Mouse (Mus musculus) heart, embryonic 12.5 days (tissue): ENCODE measurements at regions not wholly inside any gene's neighbourhood (a gene's known extent, or its start where the extent isn't known, plus 50 kb on each side); places are given as distances from the start of the nearest gene placed in this dataset.

Experiments
- ATAC-seq: fragments of 200-750 bp; cut with Nextera tagmentation; 2 replicates; pipeline ENCODE4 v1.8.0; 2017; ENCODE audit warnings: moderate TSS enrichment, moderate library complexity; ENCODE audit not compliant: insufficient number of reproducible peaks, low FRiP score
- H3K27ac ChIP-seq: fragments of 300-500 bp; sonication (generic); 2 replicates; pipeline ENCODE4 v1.5.1; 2016; ENCODE audit warnings: mild to moderate bottlenecking, moderate library complexity; ENCODE audit not compliant: poor library complexity, severe bottlenecking
- H3K27me3 ChIP-seq: fragments of 300-500 bp; sonication (generic); replicated peaks from 2 replicates; pipeline ENCODE4 v1.6.1; 2016; ENCODE audit warnings: mild to moderate bottlenecking, moderate library complexity
- H3K36me3 ChIP-seq: fragments of 300-500 bp; sonication (generic); 2 replicates; pipeline ENCODE4 v1.6.1; 2016; ENCODE audit warnings: mild to moderate bottlenecking, moderate library complexity
- H3K4me1 ChIP-seq: fragments of 300-500 bp; sonication (generic); replicated peaks from 2 replicates; pipeline ENCODE4 v1.6.1; 2016; ENCODE audit warnings: mild to moderate bottlenecking
- H3K4me2 ChIP-seq: fragments of 300-500 bp; sonication (generic); 2 replicates; pipeline ENCODE4 v1.6.1; 2016; ENCODE audit warnings: mild to moderate bottlenecking, moderate library complexity
- H3K4me3 ChIP-seq: fragments of 300-500 bp; sonication (generic); 2 replicates; pipeline ENCODE4 v1.5.1; 2016; ENCODE audit warnings: mild to moderate bottlenecking
- H3K9ac ChIP-seq: fragments of 300-500 bp; sonication (generic); 2 replicates; pipeline ENCODE4 v1.6.1; 2016; ENCODE audit warnings: mild to moderate bottlenecking, moderate library complexity
- H3K9me3 ChIP-seq: fragments of 300-500 bp; sonication (generic); replicated peaks from 2 replicates; pipeline ENCODE4 v1.6.1; 2016; ENCODE audit warnings: mild to moderate bottlenecking, moderate library complexity
- WGBS: fragments of 180-500 bp; shearing (Covaris S2); methylation state at CpG from one replicate; pipeline ENCODE4 v1.1.7; 2016; 5-methylcytosine and 5-hydroxymethylcytosine counted together

DNA sequence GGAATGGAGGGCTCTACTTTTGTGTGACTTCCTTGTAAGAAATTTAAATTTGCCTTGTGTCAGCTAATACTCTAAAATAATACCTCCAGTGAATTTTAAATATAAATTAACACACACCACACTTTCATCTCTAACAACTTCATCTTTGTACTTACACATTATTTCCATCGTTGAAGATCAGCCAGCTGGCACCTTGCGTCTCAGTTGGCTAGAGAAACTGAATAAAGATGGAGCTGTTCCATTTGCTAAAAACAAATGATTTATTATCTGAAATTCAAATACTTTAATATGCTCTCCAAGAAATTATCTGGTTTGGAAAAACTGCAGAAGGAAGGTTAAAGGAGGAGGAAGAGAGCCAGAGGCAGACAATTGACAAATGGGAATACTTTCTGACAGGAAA, 122.0 kb upstream of the Gm11096 start:
- no peak for ATAC-seq
- H3K9me3 ChIP-seq: no peaks in the 10 kb centered on the region
- H3K4me2 ChIP-seq: no peak overlapping the region
- no peaks in the 10 kb centered on the region for H3K36me3 ChIP-seq
- H3K27me3 ChIP-seq: no peaks in the 10 kb centered on the region
- H3K4me1 ChIP-seq: no peaks in the 10 kb centered on the region
- H3K27ac ChIP-seq: no peak overlapping the region
- H3K4me3 ChIP-seq: no peak overlapping the region
- no peak overlapping the region for H3K9ac ChIP-seq
- 89% methylated on average over 2 of the region's 2 CpGs for WGBS

GRCm38 (mm10) chr17:81316655-81317054, 124.9 kb upstream of the Gm11096 start:
- Histone ChIP-seq H3K9ac (no peak overlapping the region), H3K36me3 (no peaks in the 10 kb centered on the region), H3K4me1 (0 out of 2 replicates have a peak, but pooled peaks cover 2% of the 10 kb centered on the region), H3K9me3 (no peaks in the 10 kb centered on the region), H3K27ac (no peak overlapping the region), H3K4me2 (no peak overlapping the region), H3K4me3 (no peak overlapping the region), H3K27me3 (no peaks in the 10 kb centered on the region)
- ATAC-seq: no peak
- 64% methylated on average over 5 of the region's 5 CpGs for WGBS

DNA sequence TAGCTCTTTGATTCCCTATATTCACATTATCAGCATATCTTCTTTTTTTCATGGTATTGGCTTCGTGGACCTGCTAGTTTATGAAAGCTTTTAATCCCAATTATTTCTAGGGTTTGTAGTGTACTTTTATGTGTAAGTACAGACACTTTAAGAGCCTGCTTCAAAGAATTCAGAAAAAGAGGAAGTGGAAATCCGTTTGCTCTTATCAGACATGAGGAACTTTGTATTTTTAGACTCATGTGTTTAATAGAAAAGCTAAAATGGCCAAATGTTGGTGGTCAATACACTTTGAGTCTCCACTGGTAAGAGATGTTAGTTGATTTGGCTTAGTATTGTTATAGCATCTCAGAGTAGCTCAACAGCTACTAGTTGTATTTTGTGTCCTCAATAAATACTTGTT, 135.7 kb upstream of the Gm11096 start:
- Histone ChIP-seq H3K36me3 (no peaks in the 10 kb centered on the region), H3K27ac (no peak overlapping the region), H3K9me3 (no peaks in the 10 kb centered on the region), H3K4me3 (no peak overlapping the region), H3K27me3 (no peaks in the 10 kb centered on the region), H3K4me1 (no peaks in the 10 kb centered on the region), H3K4me2 (no peak overlapping the region), H3K9ac (no peak overlapping the region)
- ATAC-seq: no peak
- WGBS: 57% methylated on average over 2 of the region's 2 CpGs

- WGBS: 74% methylated on average over 1 of the region's 1 CpGs
- ATAC-seq: no peak
- Histone ChIP-seq H3K4me1 (no peaks in the 10 kb centered on the region), H3K4me2 (no peak overlapping the region), H3K9ac (no peak overlapping the region), H3K9me3 (no peaks in the 10 kb centered on the region), H3K36me3 (no peaks in the 10 kb centered on the region), H3K27me3 (no peaks in the 10 kb centered on the region), H3K27ac (no peak overlapping the region), H3K4me3 (no peak overlapping the region)
These were observed 137.0 kb upstream of the Gm11096 start for GRCm38 (mm10) chr17:81304574-81304973.

GRCm38 (mm10) chr17:81302490-81302889, 139.1 kb upstream of the Gm11096 start:
- Histone ChIP-seq H3K4me2 (no peak overlapping the region), H3K9ac (no peak overlapping the region), H3K27me3 (no peaks in the 10 kb centered on the region), H3K9me3 (no peaks in the 10 kb centered on the region), H3K4me3 (no peak overlapping the region), H3K27ac (no peak overlapping the region), H3K36me3 (no peaks in the 10 kb centered on the region), H3K4me1 (no peaks in the 10 kb centered on the region)
- ATAC-seq: no peak
- WGBS: 77% methylated on average over 3 of the region's 3 CpGs

GRCm38 (mm10) chr17:81291829-81292228, 149.7 kb upstream of the Gm11096 start:
- H3K27ac ChIP-seq: no peak overlapping the region
- ATAC-seq: no peak
- 77% methylated on average over 2 of the region's 2 CpGs for WGBS
- H3K4me1 ChIP-seq: no peaks in the 10 kb centered on the region
- H3K27me3 ChIP-seq: no peaks in the 10 kb centered on the region
- H3K4me2 ChIP-seq: no peak overlapping the region
- H3K9me3 ChIP-seq: no peaks in the 10 kb centered on the region; the same call in 1 of the 2 replicates
- H3K36me3 ChIP-seq: no peaks in the 10 kb centered on the region
- H3K4me3 ChIP-seq: no peak overlapping the region
- no peak overlapping the region for H3K9ac ChIP-seq

DNA sequence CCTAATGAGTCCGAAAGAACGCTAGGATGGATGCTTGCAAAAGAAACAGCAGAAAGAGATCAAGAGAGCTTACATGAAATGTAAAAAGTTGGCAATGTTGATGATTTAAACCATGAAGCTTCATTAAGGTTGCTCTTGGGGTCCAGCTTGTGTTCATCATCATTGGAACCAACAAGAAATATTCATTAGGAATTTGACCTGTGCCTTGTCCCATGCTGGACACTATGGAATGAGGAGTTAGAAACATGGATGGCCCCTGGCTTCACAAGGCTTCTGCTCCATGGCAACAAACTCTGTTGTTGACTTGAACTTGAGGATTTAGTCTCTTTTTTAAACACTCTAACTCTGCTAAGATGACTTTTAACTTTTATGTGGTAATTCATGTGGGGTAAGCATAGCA, 159.0 kb upstream of the Gm11096 start:
- no peaks in the 10 kb centered on the region for H3K27me3 ChIP-seq
- no peaks in the 10 kb centered on the region for H3K9me3 ChIP-seq
- 84% methylated on average over 2 of the region's 2 CpGs for WGBS
- no peak overlapping the region for H3K9ac ChIP-seq
- ATAC-seq: no peak
- H3K27ac ChIP-seq: no peak overlapping the region
- no peaks in the 10 kb centered on the region for H3K4me1 ChIP-seq
- H3K36me3 ChIP-seq: no peaks in the 10 kb centered on the region
- no peak overlapping the region for H3K4me3 ChIP-seq
- no peak overlapping the region for H3K4me2 ChIP-seq

DNA sequence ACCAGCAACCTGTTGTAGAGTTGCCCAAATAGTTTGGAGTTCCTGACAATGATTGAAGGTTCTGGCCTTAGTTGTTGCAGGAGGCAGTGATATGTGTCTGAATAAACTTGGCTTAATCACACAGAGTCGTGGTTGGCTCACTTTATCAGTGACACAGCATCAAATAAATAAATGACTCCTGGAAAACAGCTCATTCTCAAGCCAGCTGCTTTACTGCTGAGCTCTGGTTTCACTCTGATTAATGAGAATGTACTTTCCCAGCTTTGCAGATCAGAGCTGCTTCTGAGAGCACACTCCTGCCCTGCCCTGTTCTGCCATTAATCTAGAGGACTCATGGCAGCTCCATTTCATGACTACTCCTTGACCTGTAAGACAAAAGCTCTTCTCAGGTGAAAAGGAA, 171.3 kb upstream of the Gm11096 start:
- Histone ChIP-seq H3K9ac (no peak overlapping the region), H3K36me3 (no peaks in the 10 kb centered on the region), H3K27ac (no peak overlapping the region), H3K9me3 (no peaks in the 10 kb centered on the region), H3K4me1 (no peaks in the 10 kb centered on the region), H3K4me3 (no peak overlapping the region), H3K27me3 (no peaks in the 10 kb centered on the region), H3K4me2 (no peak overlapping the region)
- WGBS: 11% methylated on average over 1 of the region's 1 CpGs
- ATAC-seq: no peak

DNA sequence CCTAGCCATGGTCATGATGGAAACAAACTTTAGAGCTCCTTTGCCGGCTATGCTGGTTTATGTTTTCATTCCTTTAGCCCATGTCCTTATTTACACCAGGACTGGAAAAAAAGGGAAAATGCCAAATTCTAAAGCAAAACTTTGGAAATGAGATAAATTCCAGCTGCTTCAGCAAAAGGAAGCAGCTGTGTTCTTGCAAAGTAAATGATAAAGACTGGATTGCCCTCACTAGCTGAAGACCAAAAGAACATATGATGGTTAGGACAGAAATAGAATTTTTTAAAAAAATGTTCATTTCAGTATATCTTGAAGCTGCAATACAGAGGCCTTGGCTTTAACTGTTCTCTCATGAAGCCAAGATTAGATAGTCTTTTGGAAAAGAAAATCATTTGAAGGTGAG, 179.6 kb upstream of the Gm11096 start:
- H3K4me1 ChIP-seq: no peaks in the 10 kb centered on the region
- H3K4me3 ChIP-seq: no peak overlapping the region
- no peaks in the 10 kb centered on the region for H3K36me3 ChIP-seq
- ATAC-seq: no peak
- H3K27me3 ChIP-seq: no peaks in the 10 kb centered on the region
- no peak overlapping the region for H3K27ac ChIP-seq
- no peak overlapping the region for H3K9ac ChIP-seq
- H3K4me2 ChIP-seq: no peak overlapping the region
- H3K9me3 ChIP-seq: no peaks in the 10 kb centered on the region
- 67% methylated on average over 1 of the region's 1 CpGs for WGBS

DNA sequence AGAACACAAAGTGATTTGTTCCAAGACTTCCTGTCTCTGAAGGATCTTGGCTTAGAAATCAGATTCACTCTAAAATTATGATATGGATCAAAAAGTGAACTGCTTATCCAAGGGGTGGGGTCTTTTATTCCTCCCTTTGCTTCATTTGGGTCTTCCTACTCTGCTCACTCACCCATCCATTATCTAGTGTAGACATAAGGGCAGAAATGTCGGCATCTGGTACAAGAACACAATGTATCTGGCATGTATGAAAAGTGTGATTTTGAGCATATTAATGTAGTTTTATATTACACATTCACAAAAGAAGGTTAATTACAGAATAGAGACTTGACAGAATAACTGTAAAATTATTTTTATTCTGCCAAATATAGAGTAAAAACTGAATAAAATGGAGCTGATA, 181.5 kb upstream of the Gm11096 start:
- no peaks in the 10 kb centered on the region for H3K9me3 ChIP-seq
- H3K4me2 ChIP-seq: no peak overlapping the region
- whole genome bisulfite sequencing: 84% methylated on average over 1 of the region's 1 CpGs
- H3K36me3 ChIP-seq: no peaks in the 10 kb centered on the region
- H3K4me3 ChIP-seq: no peak overlapping the region
- H3K27me3 ChIP-seq: no peaks in the 10 kb centered on the region
- H3K27ac ChIP-seq: no peak overlapping the region
- no peaks in the 10 kb centered on the region for H3K4me1 ChIP-seq
- no peak overlapping the region for H3K9ac ChIP-seq
- ATAC-seq: no peak

GRCm38 (mm10) chr17:81256106-81256505, 185.5 kb upstream of the Gm11096 start:
- no peaks in the 10 kb centered on the region for H3K9me3 ChIP-seq
- ATAC-seq: no peak
- WGBS: 69% methylated on average over 3 of the region's 3 CpGs
- H3K9ac ChIP-seq: no peak overlapping the region
- no peaks in the 10 kb centered on the region for H3K27me3 ChIP-seq
- no peak overlapping the region for H3K4me2 ChIP-seq
- H3K4me1 ChIP-seq: no peaks in the 10 kb centered on the region
- no peak overlapping the region for H3K4me3 ChIP-seq
- no peaks in the 10 kb centered on the region for H3K36me3 ChIP-seq
- H3K27ac ChIP-seq: no peak overlapping the region

DNA sequence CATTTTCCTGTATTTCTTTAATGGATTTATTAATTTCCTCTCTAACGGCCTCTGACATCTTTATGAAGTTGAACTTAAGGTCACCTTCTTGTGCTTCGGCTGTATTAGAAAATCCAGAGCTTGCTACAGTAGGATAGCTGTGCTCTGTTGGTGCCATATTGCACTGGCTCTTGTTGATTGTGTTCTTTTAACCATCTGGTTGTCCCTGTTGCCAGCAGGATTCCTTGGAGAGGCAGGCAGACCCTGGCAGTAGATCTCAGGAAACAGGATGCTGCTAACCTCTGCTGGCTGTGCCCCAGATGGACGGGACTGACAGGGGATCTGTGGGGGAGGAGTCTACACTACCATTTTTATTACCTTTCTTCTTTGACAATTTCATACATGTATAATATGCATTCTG, 185.9 kb upstream of the Thumpd2 start:
- no peak overlapping the region for H3K27ac ChIP-seq
- 75% methylated on average over 3 of the region's 3 CpGs for WGBS
- ATAC-seq: no peak
- H3K4me2 ChIP-seq: no peak overlapping the region
- H3K9me3 ChIP-seq: no peaks in the 10 kb centered on the region
- H3K9ac ChIP-seq: no peak overlapping the region
- no peaks in the 10 kb centered on the region for H3K4me1 ChIP-seq
- H3K4me3 ChIP-seq: no peak overlapping the region
- H3K27me3 ChIP-seq: no peaks in the 10 kb centered on the region
- no peaks in the 10 kb centered on the region for H3K36me3 ChIP-seq
